Mouse (Mus musculus): ENCODE data around the gene Gm10401. TPM values are rescaled to one million over a fixed set of nuclear protein-coding genes. Genes with fewer than 3 reads are reported as not detected.
A peak's percentile ranks its signal among the peaks of the same experiment; 100 is the strongest.
"Not testable (repeated sequence)": the region's sequence is repeated elsewhere in the genome, so short reads cannot be mapped to it uniquely, and the experiment has no call there.

Gene Gm10401
- total RNA-seq, 2 experiments from 2014 or later = not detected

- ATAC-seq (replicated peaks; ENCODE audit: poor library complexity) = no peak
Measured at GRCm38 (mm10) chr5:115120978-115121377, 22.9 kb upstream of the Gm10401 start.

GRCm38 (mm10) chr5:115118961-115119570 is 21.0 kb upstream of the Gm10401 start, which contains the start of gene Acads:
Gene Acads (minus strand): TSS chr5:115119346.
- ATAC-seq (replicated peaks; ENCODE audit: poor library complexity) = peak; percentile 93

- no peak for ATAC-seq (replicated peaks; ENCODE audit: poor library complexity)
Measured at GRCm38 (mm10) chr5:115117467-115117866, 19.4 kb upstream of the Gm10401 start.

GRCm38 (mm10) chr5:115116426-115116825 is 18.3 kb upstream of the Gm10401 start:
- no peak for ATAC-seq (replicated peaks; ENCODE audit: poor library complexity)

- ATAC-seq (replicated peaks; ENCODE audit: poor library complexity) = no peak
Measured at GRCm38 (mm10) chr5:115114501-115114900, 16.4 kb upstream of the Gm10401 start.

- no peak for ATAC-seq (replicated peaks; ENCODE audit: poor library complexity)
Measured at GRCm38 (mm10) chr5:115113244-115113643, 15.1 kb upstream of the Gm10401 start.

GRCm38 (mm10) chr5:115111156-115111555 is 13.1 kb upstream of the Gm10401 start:
- ATAC-seq (replicated peaks; ENCODE audit: poor library complexity) = no peak

- not testable (repeated sequence) for ATAC-seq (replicated peaks; ENCODE audit: poor library complexity)
Measured at GRCm38 (mm10) chr5:115103253-115103652, 5.2 kb upstream of the Gm10401 start.

- no peak for ATAC-seq (replicated peaks; ENCODE audit: poor library complexity)
Measured at GRCm38 (mm10) chr5:115102231-115102630, 4.1 kb upstream of the Gm10401 start.

- no peak for ATAC-seq (replicated peaks; ENCODE audit: poor library complexity)
Measured at GRCm38 (mm10) chr5:115100473-115100872, 2.4 kb upstream of the Gm10401 start.

GRCm38 (mm10) chr5:115099991-115100390 is 1.9 kb upstream of the Gm10401 start:
- no peak for ATAC-seq (replicated peaks; ENCODE audit: poor library complexity)

- ATAC-seq (replicated peaks; ENCODE audit: poor library complexity) = no peak
Measured at GRCm38 (mm10) chr5:115099530-115099929, 1.4 kb upstream of the Gm10401 start.

- no peak for ATAC-seq (replicated peaks; ENCODE audit: poor library complexity)
Measured at GRCm38 (mm10) chr5:115091776-115092175, 6.3 kb downstream of the Gm10401 start.

- no peak for ATAC-seq (replicated peaks; ENCODE audit: poor library complexity)
Measured at GRCm38 (mm10) chr5:115091015-115091414, 7.1 kb downstream of the Gm10401 start.

GRCm38 (mm10) chr5:115089592-115090268 is 8.4 kb downstream of the Gm10401 start:
- no peak for ATAC-seq (replicated peaks; ENCODE audit: poor library complexity)

GRCm38 (mm10) chr5:115085675-115086074 is 12.4 kb downstream of the Gm10401 start:
- ATAC-seq (replicated peaks; ENCODE audit: poor library complexity) = no peak

- no peak for ATAC-seq (replicated peaks; ENCODE audit: poor library complexity)
Measured at GRCm38 (mm10) chr5:115083492-115083891, 14.6 kb downstream of the Gm10401 start.

GRCm38 (mm10) chr5:115081636-115082035 is 16.5 kb downstream of the Gm10401 start:
- no peak for ATAC-seq (replicated peaks; ENCODE audit: poor library complexity)

- ATAC-seq (replicated peaks; ENCODE audit: poor library complexity) = peak; percentile 78
Measured at GRCm38 (mm10) chr5:115076144-115076901, 21.8 kb downstream of the Gm10401 start.

- no peak for ATAC-seq (replicated peaks; ENCODE audit: poor library complexity)
Measured at GRCm38 (mm10) chr5:115074749-115075148, 23.3 kb downstream of the Gm10401 start.

- ATAC-seq (replicated peaks; ENCODE audit: poor library complexity) = not testable (repeated sequence)
Measured at GRCm38 (mm10) chr5:115073306-115073705, 24.8 kb downstream of the Gm10401 start.

GRCm38 (mm10) chr5:115072143-115072542 is 26.0 kb downstream of the Gm10401 start:
- ATAC-seq (replicated peaks; ENCODE audit: poor library complexity) = peak; percentile 69

Measured in megakaryocyte progenitor cell, adult 5-6 weeks (primary cell).